Mouse (Mus musculus): ENCODE measurements around the gene Angptl6. TPM values are rescaled to one million over a fixed set of nuclear protein-coding genes. Genes with fewer than 3 reads are reported as not detected.
"Not testable (repeated sequence)": the region's sequence is repeated elsewhere in the genome, so short reads cannot be mapped to it uniquely, and the experiment has no call there.

The Angptl6 gene
- total RNA-seq, 4 experiments from 2014 or later, result 6.8 to 8.9 (median 8.5) TPM

DNA sequence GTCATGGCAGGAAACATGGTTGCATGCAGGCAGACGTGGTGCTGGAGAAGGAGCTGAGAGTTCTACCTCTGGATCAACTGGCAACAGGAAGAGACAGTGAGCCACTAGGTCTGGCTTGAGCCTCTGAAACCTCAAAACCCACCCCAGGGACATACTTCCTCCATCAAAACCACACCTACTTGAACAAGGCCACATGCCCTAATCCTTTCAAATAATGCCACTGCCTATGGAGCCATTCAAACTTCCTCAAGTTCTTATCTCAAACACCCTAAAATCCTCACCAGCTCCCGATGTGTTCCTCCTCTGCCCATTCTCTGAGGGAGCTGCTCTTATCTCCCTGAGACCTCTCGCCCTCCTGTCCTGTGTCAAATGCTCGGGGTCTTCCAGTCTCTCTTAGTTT lies 37.3 kb downstream of the Angptl6 start:
- no peak for DNase-seq (ENCODE audit: low spot score in 2 of 2)

DNA sequence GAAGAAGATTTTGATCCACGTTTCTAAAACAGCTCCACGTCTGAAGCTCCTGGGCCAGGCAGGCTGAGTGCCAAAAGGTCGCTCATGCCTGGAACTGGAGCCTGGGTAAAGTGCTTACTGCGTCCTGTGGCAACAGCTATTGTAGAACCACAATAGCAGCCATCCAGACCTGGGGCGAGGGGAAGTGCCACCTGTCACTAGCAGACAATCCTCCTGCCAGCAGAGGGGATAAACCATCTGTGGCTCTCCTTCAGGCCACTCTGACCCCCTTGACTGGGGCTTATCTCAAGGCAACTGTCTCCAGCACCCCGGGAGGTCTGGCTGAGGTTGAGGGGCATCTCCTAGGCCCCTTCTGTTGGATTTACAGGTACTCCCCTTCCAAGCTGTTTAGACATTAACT lies 40.6 kb downstream of the Angptl6 start:
- DNase-seq (ENCODE audit: low spot score in 2 of 2), result no peak

DNA sequence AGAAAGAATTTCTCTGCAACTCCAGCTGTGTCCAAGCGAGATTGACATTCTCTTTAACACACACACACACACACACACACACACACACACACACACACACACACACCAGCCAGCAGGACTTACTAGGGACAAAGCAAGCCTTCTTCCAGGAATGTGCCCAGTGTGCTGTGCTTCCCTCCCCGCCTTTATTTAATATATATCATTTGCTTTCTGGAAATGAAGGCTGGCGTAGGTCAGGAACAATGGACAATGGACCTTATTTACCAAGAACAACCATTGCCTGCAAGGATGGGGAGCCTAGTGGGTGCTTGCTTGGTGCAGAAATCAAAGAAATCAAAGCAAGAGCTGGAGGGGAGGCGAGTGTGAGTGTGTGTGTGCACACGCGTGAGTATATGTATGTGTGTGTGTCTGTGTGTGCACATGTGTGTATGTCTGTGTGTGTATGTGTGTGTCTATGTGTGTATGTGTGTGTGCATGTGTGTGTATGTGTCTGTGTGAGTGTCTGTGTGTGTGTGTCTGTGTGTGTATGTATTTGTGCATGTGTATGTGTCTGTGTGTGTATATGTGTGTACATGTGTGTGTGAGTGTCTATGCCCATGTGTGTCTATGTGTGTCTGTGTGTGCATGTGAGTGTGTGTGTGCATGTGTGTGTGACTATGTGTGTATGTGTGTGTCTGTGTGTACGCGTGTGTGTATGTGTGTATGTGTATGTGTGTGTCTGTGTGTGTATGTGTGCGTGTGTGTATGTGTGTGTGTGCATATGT lies 42.2 kb downstream of the Angptl6 start:
- DNase-seq (ENCODE audit: low spot score in 2 of 2), result no peak

DNA sequence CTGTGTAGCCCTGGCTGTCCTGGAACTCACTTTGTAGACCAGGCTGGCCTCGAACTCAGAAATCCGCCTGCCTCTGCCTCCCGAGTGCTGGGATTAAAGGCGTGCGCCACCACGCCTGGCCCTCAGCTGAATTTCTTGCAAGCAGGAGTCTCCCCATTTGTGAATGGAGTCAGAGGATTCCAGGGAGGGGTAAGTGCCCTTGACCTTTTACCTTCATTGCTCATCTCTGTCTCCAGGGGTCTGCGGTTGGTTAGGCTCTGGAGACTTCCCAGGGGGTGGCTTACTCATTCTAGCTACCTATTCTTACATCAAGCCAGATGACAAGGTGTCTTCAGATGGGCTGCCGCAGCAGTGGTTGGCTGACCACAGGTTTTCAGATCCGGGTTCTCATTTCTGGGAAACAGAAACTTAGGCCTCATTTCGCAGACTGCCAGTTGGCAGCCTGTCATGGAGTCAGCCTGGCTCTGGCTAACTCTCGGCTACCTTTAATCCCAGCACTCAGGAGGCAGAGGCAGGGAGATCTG lies 44.0 kb downstream of the Angptl6 start:
- DNase-seq (ENCODE audit: low spot score in 2 of 2), result not testable (repeated sequence)

DNA sequence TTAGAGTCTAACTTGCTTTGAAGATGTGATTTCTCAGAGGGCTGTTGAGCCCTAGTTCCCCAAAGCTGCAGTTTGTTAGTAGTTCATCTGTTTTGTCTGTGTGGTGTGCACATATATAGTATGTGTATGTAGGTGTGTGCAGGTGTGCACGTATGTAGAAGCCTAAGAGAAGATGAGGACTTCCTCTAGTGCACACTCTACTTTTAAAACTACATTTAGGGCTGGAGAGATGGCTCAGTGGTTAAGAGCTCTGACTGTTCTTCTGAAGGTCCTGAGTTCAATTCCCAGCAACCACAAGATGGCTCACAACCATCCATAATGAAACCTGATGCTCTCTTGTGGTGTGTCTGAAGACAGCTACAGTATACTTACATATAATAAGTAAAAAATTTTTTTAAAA lies 44.6 kb downstream of the Angptl6 start:
- no peak for DNase-seq (ENCODE audit: low spot score in 2 of 2)

- DNase-seq (ENCODE audit: low spot score in 2 of 2), result peak; percentile 90 to 98
Measured at GRCm38 (mm10) chr9:20830901-20831643, 48.5 kb downstream of the Angptl6 start.

DNA sequence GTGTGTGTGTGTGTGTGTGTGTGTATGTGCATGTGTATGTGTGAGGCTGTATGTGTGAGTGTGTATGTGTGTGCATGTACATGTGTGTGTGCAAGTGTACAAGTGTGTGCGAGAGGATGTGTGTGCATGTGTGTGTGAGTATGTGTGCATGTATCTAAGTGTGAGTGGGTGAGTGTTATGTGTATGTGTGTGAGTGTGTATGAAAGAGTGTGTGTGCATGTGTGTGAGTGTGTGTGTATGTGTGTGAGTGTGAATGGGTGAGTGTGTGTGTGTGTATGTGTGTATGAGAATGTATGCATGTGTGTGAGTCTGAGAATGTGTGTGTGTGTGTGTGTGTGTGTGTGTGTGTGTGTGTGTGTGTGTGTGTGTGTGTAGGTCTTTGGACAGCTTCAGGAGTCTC lies 51.4 kb downstream of the Angptl6 start:
- no peak for DNase-seq (ENCODE audit: low spot score in 2 of 2)

- no peak for DNase-seq (ENCODE audit: low spot score in 2 of 2)
Measured at GRCm38 (mm10) chr9:20825781-20826180, 53.7 kb downstream of the Angptl6 start.

Small RNAs within 50 kb of the gene (microRNA-seq; reads per million reads assigned to microRNA genes)
- gene Mir7081, result 0 to 2.5 reads per million in 2 experiments

Other genes with a start within 250 kb of the Angptl6 start
- gene Ubl5, start 236.8 kb downstream of the Angptl6 start, total RNA-seq (2022), result 100 to 1,000 TPM; 231 to 321 (median 276) TPM
- 10 to 100 TPM; 23.2 to 32.3 (median 30.1) TPM for gene Fbxl12, start 235.0 kb downstream of the Angptl6 start, total RNA-seq (2022)
- gene Pin1, start 227.6 kb downstream of the Angptl6 start, total RNA-seq (2022), result 10 to 100 TPM; 31.2 to 32.2 (median 31.6) TPM
- gene Olfm2, start 133.4 kb downstream of the Angptl6 start, total RNA-seq (2022), result 10 to 100 TPM; 45.9 to 52.3 (median 47.0) TPM
- gene Col5a3, start 64.7 kb downstream of the Angptl6 start, total RNA-seq (2022), result 1 to 10 TPM; 1.2 to 2.9 (median 2.3) TPM
- gene Rdh8, start 61.2 kb downstream of the Angptl6 start, total RNA-seq (2022), result not detected
- 10 to 100 TPM; 83.6 to 95.7 (median 90.0) TPM for gene A230050P20Rik, start 11.1 kb downstream of the Angptl6 start, total RNA-seq (2022)
- gene Ppan, start 8.4 kb upstream of the Angptl6 start, total RNA-seq (2022), result 10 to 100 TPM; 21.8 to 28.1 (median 24.6) TPM
- gene Eif3g, start 18.9 kb upstream of the Angptl6 start, total RNA-seq (2022), result 100 to 1,000 TPM; 118 to 139 (median 131) TPM
- gene Dnmt1, start 80.2 kb upstream of the Angptl6 start, total RNA-seq (2022), result 10 to 100 TPM; 32.9 to 38.4 (median 35.2) TPM
- gene S1pr2, start 97.1 kb upstream of the Angptl6 start, total RNA-seq (2022), result 1 to 10 TPM; 1.3 to 4.4 (median 3.7) TPM
- 10 to 100 TPM; 60.1 to 65.7 (median 61.0) TPM for gene Mrpl4, start 123.0 kb upstream of the Angptl6 start, total RNA-seq (2022)
- gene Icam1, start 136.3 kb upstream of the Angptl6 start, total RNA-seq (2022), result 1 to 10 TPM; 2.8 to 9.8 (median 6.3) TPM
- 1 to 10 TPM in 3 of 4 experiments, under 1 TPM in 1; 0.49 to 1.8 (median 1.4) TPM for gene Icam4, start 149.6 kb upstream of the Angptl6 start, total RNA-seq (2022)
- gene Icam5, start 152.3 kb upstream of the Angptl6 start, total RNA-seq (2022), result 100 to 1,000 TPM; 302 to 315 (median 304) TPM
- 1 to 10 TPM in 1 of 4 experiments, under 1 TPM in 1, not detected in 2; 0.87 to 1.1 TPM for gene Zglp1, start 187.4 kb upstream of the Angptl6 start, total RNA-seq (2022)
- gene Gm49373, start 193.4 kb upstream of the Angptl6 start, total RNA-seq (2022), result 1 to 10 TPM; 1.2 to 2.3 (median 2.2) TPM
- 10 to 100 TPM; 47.3 to 69.6 (median 59.3) TPM for gene Fdx1l, start 193.9 kb upstream of the Angptl6 start, total RNA-seq (2022)
- gene Gm38431, start 212.3 kb upstream of the Angptl6 start, total RNA-seq (2022), result 1 to 10 TPM; 2.7 to 5.4 (median 4.0) TPM
- 10 to 100 TPM; 26.7 to 35.4 (median 31.6) TPM for gene Raver1, start 212.3 kb upstream of the Angptl6 start, total RNA-seq (2022)